Mouse (Mus musculus): ENCODE data around the gene Snx22. TPM values are rescaled to one million over a fixed set of nuclear protein-coding genes. Genes with fewer than 3 reads are reported as not detected.

Gene Snx22
- total RNA-seq (2012; rRNA removed) (11.4 and 11.5 TPM in 2 replicates), total RNA-seq (2014; rRNA removed) (0.11 TPM in 1 of 2 replicates, not detected in the other), polyA plus RNA-seq (2012; ENCODE audit: insufficient read length, low read depth) (0.25 and 0.39 TPM in 2 replicates)

GRCm38 (mm10) chr9:66069583-66069982, at the start of gene Snx22:
Gene Snx22 (minus strand): TSS chr9:66069719.
- H3K27ac ChIP-seq (ENCODE audit: insufficient read depth, low read depth): no peak within 1 kb of the TSS
- peaks cover 23 to 36% of the 10 kb centered on the region in 2 experiments for H3K4me1 ChIP-seq (ENCODE audit: control insufficient read depth in 1 of 2, insufficient read depth in 2 of 2)
- in situ Hi-C loops (cut with MboI; ENCODE audit: low pct_ligation_motif_present, low pct_unique_long_range_greater_than_20kb, low sequenced_read_pairs): no loop called here
- peaks cover 24 to 26% of the 10 kb centered on the region in 2 experiments for H3K36me3 ChIP-seq (replicated peaks in 1 of 2; ENCODE audit: control insufficient read depth in 1 of 2, insufficient read depth in 1 of 2, low read length in 1 of 2)
- no peaks in the 10 kb centered on the region for H3K27me3 ChIP-seq (replicated peaks)
- peak within 1 kb of the TSS; percentile 24 for H3K9ac ChIP-seq (ENCODE audit: insufficient read depth, low read depth)
- peak within 1 kb of the TSS; percentile 53 for H3K4me2 ChIP-seq (ENCODE audit: insufficient read depth, low read depth, poor library complexity, severe bottlenecking)
- no peaks in the 10 kb centered on the region for H3K79me2 ChIP-seq (replicated peaks; ENCODE audit: control insufficient read depth, extremely low read depth, insufficient read depth, poor library complexity, severe bottlenecking)
- peak within 1 kb of the TSS; percentile 21 to 56 (median 45) for H3K4me3 ChIP-seq (replicated peaks in 1 of 3; ENCODE audit: low read depth in 2 of 3, low read length in 2 of 3, poor library complexity in 1 of 3)
- DNase-seq (ENCODE audit: extremely low read depth): peak; percentile 21
- dilution Hi-C loops (cut with MboI; ENCODE audit: extremely low pct_ligation_motif_present, extremely low pct_unique_long_range_greater_than_20kb, low sequenced_read_pairs): no loop called here
- TF ChIP-seq MAZ (IDR thresholded peaks at IDR 0.05; ENCODE audit: low read depth, low read length): no peak
- no peak; the same call in 1 of the 2 replicates for TF ChIP-seq POLR2A (IDR thresholded peaks at IDR 0.05; ENCODE audit: low read depth, low read length)
- TF ChIP-seq PAX5 (IDR thresholded peaks at IDR 0.05; ENCODE audit: low read length): no peak
- TF ChIP-seq SMC3 (IDR thresholded peaks at IDR 0.05; ENCODE audit: low read depth, low read length): no peak
- no peak for TF ChIP-seq BHLHE40 (IDR thresholded peaks at IDR 0.05; ENCODE audit: low read depth, low read length)
- TF ChIP-seq TCF12 (IDR thresholded peaks at IDR 0.05; ENCODE audit: low read depth, low read length): no peak
- H3K9me3 ChIP-seq (replicated peaks; ENCODE audit: low read length): peaks cover 15% of the 10 kb centered on the region

GRCm38 (mm10) chr9:66116890-66117289, 47.4 kb upstream of the Snx22 start:
- H3K4me2 ChIP-seq (ENCODE audit: insufficient read depth, low read depth, poor library complexity, severe bottlenecking): no peak overlapping the region
- dilution Hi-C loops (cut with MboI; ENCODE audit: extremely low pct_ligation_motif_present, extremely low pct_unique_long_range_greater_than_20kb, low sequenced_read_pairs): no loop called here
- H3K27ac ChIP-seq (ENCODE audit: insufficient read depth, low read depth): no peak overlapping the region
- TF ChIP-seq MXI1 (IDR thresholded peaks at IDR 0.05; ENCODE audit: low read depth, low read length) (no peak), POLR2A (IDR thresholded peaks at IDR 0.05; ENCODE audit: low read depth, low read length) (no peak), SMC3 (IDR thresholded peaks at IDR 0.05; ENCODE audit: low read depth, low read length) (no peak), USF2 (conservative IDR thresholded peaks at IDR 0.05; ENCODE audit: low read depth, low read length) (no peak), SIN3A (IDR thresholded peaks at IDR 0.05; ENCODE audit: low read length) (no peak), MAZ (IDR thresholded peaks at IDR 0.05; ENCODE audit: low read depth, low read length) (no peak), UBTF (IDR thresholded peaks at IDR 0.05; ENCODE audit: low read depth, low read length) (no peak)
- no peak for DNase-seq (ENCODE audit: extremely low read depth)
- peaks cover 6 to 62% of the 10 kb centered on the region in 2 experiments for H3K36me3 ChIP-seq (replicated peaks in 1 of 2; ENCODE audit: control insufficient read depth in 1 of 2, insufficient read depth in 1 of 2, low read length in 1 of 2)
- in situ Hi-C loops (cut with MboI; ENCODE audit: low pct_ligation_motif_present, low pct_unique_long_range_greater_than_20kb, low sequenced_read_pairs): no loop called here
- no peak overlapping the region for H3K9ac ChIP-seq (ENCODE audit: insufficient read depth, low read depth)
- no peaks in the 10 kb centered on the region for H3K27me3 ChIP-seq (replicated peaks)
- H3K4me1 ChIP-seq (ENCODE audit: control insufficient read depth in 1 of 2, insufficient read depth in 2 of 2): peaks cover 0 to 27% of the 10 kb centered on the region in 2 experiments; a peak in 2 of 4 replicates
- H3K79me2 ChIP-seq (replicated peaks; ENCODE audit: control insufficient read depth, extremely low read depth, insufficient read depth, poor library complexity, severe bottlenecking): peaks cover 28% of the 10 kb centered on the region
- no peaks in the 10 kb centered on the region for H3K9me3 ChIP-seq (replicated peaks; ENCODE audit: low read length)
- H3K4me3 ChIP-seq (replicated peaks in 1 of 3; ENCODE audit: low read depth in 2 of 3, low read length in 2 of 3, poor library complexity in 1 of 3): no peak overlapping the region

GRCm38 (mm10) chr9:66114341-66114740, 44.8 kb upstream of the Snx22 start:
- Histone ChIP-seq H3K36me3 (replicated peaks in 1 of 2; ENCODE audit: control insufficient read depth in 1 of 2, insufficient read depth in 1 of 2, low read length in 1 of 2) (peaks cover 10 to 70% of the 10 kb centered on the region in 2 experiments), H3K27me3 (replicated peaks) (no peaks in the 10 kb centered on the region), H3K4me1 (ENCODE audit: control insufficient read depth in 1 of 2, insufficient read depth in 2 of 2) (peaks cover 0 to 24% of the 10 kb centered on the region in 2 experiments; a peak in 1 of 4 replicates), H3K9ac (ENCODE audit: insufficient read depth, low read depth) (no peak overlapping the region), H3K79me2 (replicated peaks; ENCODE audit: control insufficient read depth, extremely low read depth, insufficient read depth, poor library complexity, severe bottlenecking) (peaks cover 18% of the 10 kb centered on the region; the same call in 1 of the 2 replicates), H3K4me2 (ENCODE audit: insufficient read depth, low read depth, poor library complexity, severe bottlenecking) (no peak overlapping the region), H3K4me3 (replicated peaks in 1 of 3; ENCODE audit: low read depth in 2 of 3, low read length in 2 of 3, poor library complexity in 1 of 3) (no peak overlapping the region), H3K27ac (ENCODE audit: insufficient read depth, low read depth) (no peak overlapping the region), H3K9me3 (replicated peaks; ENCODE audit: low read length) (no peaks in the 10 kb centered on the region)
- no peak for DNase-seq (ENCODE audit: extremely low read depth)
- no peak for TF ChIP-seq TBP (conservative IDR thresholded peaks at IDR 0.05; ENCODE audit: low read depth, low read length)
- TF ChIP-seq POLR2AphosphoS2 (IDR thresholded peaks at IDR 0.05; ENCODE audit: low read depth, low read length): no peak
- no peak for TF ChIP-seq RAD21 (IDR thresholded peaks at IDR 0.05; ENCODE audit: low read depth, low read length)
- TF ChIP-seq ZC3H11A (IDR thresholded peaks at IDR 0.05; ENCODE audit: low read depth, low read length): no peak
- no peak for TF ChIP-seq ZKSCAN1 (IDR thresholded peaks at IDR 0.05; ENCODE audit: borderline replicate concordance, low read depth, low read length)
- no peak for TF ChIP-seq JUN (IDR thresholded peaks at IDR 0.05; ENCODE audit: insufficient read depth, low read depth, low read length)
- TF ChIP-seq JUND (conservative IDR thresholded peaks at IDR 0.05; ENCODE audit: low read depth, low read length): no peak
- TF ChIP-seq USF1 (IDR thresholded peaks at IDR 0.05; ENCODE audit: low read depth, low read length): no peak
- no peak for TF ChIP-seq USF2 (conservative IDR thresholded peaks at IDR 0.05; ENCODE audit: low read depth, low read length)
- in situ Hi-C loops (cut with MboI; ENCODE audit: low pct_ligation_motif_present, low pct_unique_long_range_greater_than_20kb, low sequenced_read_pairs): no loop called here
- dilution Hi-C loops (cut with MboI; ENCODE audit: extremely low pct_ligation_motif_present, extremely low pct_unique_long_range_greater_than_20kb, low sequenced_read_pairs): no loop called here
